Comparison of ENCODE assay signal across 12 mouse cellular contexts in the genomic region with DNA sequence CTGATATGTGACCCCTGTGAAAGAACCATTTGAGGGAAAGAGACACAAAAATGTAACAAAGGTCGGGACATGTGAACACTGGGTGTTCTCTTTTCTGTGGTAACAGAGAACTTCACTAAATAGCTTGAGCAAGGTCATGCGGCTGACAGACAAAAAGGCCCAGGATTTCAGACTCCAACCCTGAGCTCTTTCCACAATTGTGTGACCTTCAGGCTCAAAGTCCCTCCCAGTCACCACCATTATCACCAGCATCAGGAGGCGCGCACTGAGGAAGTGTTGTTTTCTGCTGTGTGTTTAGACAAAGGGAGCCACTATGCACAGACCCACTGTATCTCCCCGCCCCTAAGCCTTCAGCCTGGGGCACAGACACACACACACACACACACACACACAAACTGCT.
"Had no signal": no experiment of that assay in that cellular context is flagged by ENCODE, and none has a peak within 500 bp of the region (broad histone marks: within the 10 kb centered on the region; RNA-seq: fewer than 3 reads in every experiment).

No protein-coding gene starts in this region.

- DNase-seq: kidney, adult 2 months; kidney, postnatal 10 days; kidney, postnatal 36 days; layer of hippocampus, postnatal 36 days; left cerebral cortex, postnatal 4 days; lung, adult 18-20 months; lung, postnatal 14 days; right cerebral cortex, adult 18-20 months; right cerebral cortex, postnatal 14 days; right cerebral cortex, postnatal 4 days; thymus, adult 2 months; thymus, postnatal 25 days had no signal
